Mouse (Mus musculus) skeletal muscle tissue, adult 2 months (tissue): Measurements from ENCODE around the gene Klk5.

Source experiments
- DNase-seq: peaks from one replicate; pipeline ENCODE4 v3.0.0-alpha.2; 2012; ENCODE audit warnings: low read depth, low spot score

The Klk5 gene

GRCm38 (mm10) chr7:43876444-43876843 lies 34.7 kb downstream of the Klk5 start:
- no peak for DNase-seq

DNA sequence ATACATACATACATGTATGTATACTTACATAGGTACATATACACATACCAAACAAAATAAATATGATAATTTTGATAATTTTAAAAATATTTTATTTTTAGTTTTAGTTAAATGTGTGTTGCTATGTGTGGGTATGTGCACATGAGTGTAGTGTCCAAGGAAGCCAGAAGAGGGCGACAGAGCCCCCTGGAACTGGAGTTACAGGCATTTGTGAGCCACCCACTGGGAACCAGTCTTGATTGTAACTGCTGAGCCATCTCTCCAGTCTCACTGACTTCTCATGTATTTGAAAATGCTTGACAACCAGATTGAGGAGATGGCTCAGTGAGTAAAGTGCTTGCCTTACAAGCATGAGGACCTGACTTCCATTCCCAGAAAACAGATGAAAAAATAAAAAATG lies 36.5 kb downstream of the Klk5 start:
- DNase-seq = no peak

DNA sequence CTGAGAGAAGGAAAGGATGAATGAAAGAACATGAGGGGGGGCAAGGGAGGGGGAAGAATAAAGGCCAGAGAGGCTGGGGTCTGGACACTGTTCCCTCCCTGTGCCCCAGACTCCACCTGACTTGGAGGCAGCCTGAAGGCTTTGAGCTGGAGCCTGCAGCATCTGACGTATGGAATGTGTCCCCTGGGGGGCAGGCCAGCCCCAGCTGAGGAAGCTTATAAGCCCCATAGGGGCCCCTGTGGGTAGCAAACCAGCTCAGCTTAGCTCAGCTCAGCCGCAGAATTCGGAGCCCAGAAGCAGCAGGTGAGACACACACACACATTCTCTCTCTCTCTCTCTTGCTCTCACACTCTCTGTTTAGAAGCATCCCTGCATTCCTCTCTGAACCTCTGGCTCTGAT lies 39.1 kb downstream of the Klk5 start, which contains the start of gene Klk4:
TSS of gene Klk4 (plus strand) at position 249 of the 400 bp plus-strand sequence.
- DNase-seq = no peak

DNA sequence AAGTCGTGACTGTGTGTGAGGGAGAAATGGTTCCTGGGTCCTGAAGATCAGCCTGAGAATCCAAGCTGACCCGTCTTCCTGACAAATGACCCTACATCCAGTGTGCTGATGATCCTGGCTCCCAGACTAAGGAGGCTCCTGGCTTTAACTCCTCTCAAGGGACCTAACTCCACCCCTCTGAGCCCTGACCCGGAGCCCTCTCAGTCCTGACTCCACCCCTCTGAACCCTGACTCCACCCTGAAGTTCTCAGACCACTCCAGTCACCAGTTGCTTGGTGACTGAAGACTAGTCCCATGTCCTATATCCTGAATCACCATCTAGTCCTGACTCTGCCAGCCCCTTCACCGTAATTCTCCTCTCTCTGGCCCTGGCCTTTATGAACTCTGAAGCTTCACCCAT lies 40.6 kb downstream of the Klk5 start:
- peak; percentile 20 for DNase-seq

- DNase-seq = no peak
Observed at GRCm38 (mm10) chr7:43882811-43883210, 41.0 kb downstream of the Klk5 start.

- DNase-seq = no peak
Observed at GRCm38 (mm10) chr7:43883547-43883946, 41.8 kb downstream of the Klk5 start.

- no peak for DNase-seq
Observed at GRCm38 (mm10) chr7:43891365-43891764, 49.6 kb downstream of the Klk5 start.

- DNase-seq = no peak
Observed at GRCm38 (mm10) chr7:43891788-43892187, 50.0 kb downstream of the Klk5 start.

GRCm38 (mm10) chr7:43894836-43895235 lies 53.1 kb downstream of the Klk5 start:
- DNase-seq = peak; percentile 40
